Mouse (Mus musculus) midbrain, embryonic 12.5 days (tissue): Measurements from ENCODE around the gene Uchl1. TPM values are rescaled to one million over a fixed set of nuclear protein-coding genes. Genes with fewer than 3 reads are reported as not detected.

Source experiments
- ATAC-seq: fragments of 200-750 bp; cut with Nextera tagmentation; 2 replicates; pipeline ENCODE4 v1.8.0; 2017; ENCODE audit warnings: low read depth, moderate TSS enrichment, moderate library complexity; ENCODE audit not compliant: low FRiP score
- H3K27ac ChIP-seq: fragments of 300-500 bp; sonication (generic); replicated peaks from 2 replicates; pipeline ENCODE4 v1.5.1; 2016; ENCODE audit warnings: mild to moderate bottlenecking
- H3K27me3 ChIP-seq: fragments of 300-500 bp; sonication (generic); 2 replicates; pipeline ENCODE4 v1.6.1; 2016; ENCODE audit warnings: mild to moderate bottlenecking
- H3K36me3 ChIP-seq: fragments of 300-500 bp; sonication (generic); 2 replicates; pipeline ENCODE4 v1.6.1; 2016
- H3K4me1 ChIP-seq: fragments of 300-500 bp; sonication (generic); 2 replicates; pipeline ENCODE4 v1.6.1; 2016
- H3K4me2 ChIP-seq: fragments of 300-500 bp; sonication (generic); replicated peaks from 2 replicates; pipeline ENCODE4 v1.6.1; 2016; ENCODE audit warnings: mild to moderate bottlenecking, moderate library complexity
- H3K4me3 ChIP-seq: fragments of 300-500 bp; sonication (generic); 2 replicates; pipeline ENCODE4 v1.5.1; 2016; ENCODE audit warnings: mild to moderate bottlenecking
- H3K9ac ChIP-seq: fragments of 300-500 bp; sonication (generic); replicated peaks from 2 replicates; pipeline ENCODE4 v1.6.1; 2016; ENCODE audit warnings: mild to moderate bottlenecking, moderate library complexity
- H3K9me3 ChIP-seq: fragments of 300-500 bp; sonication (generic); 2 replicates; pipeline ENCODE4 v1.6.1; 2016; ENCODE audit warnings: mild to moderate bottlenecking
- WGBS: fragments of 180-500 bp; shearing (Covaris S2); methylation state at CpG from one replicate; pipeline ENCODE4 v1.1.7; 2016; 5-methylcytosine and 5-hydroxymethylcytosine counted together
- polyA plus RNA-seq: library from polyadenylated mRNA; unstranded; fragments of >200 nt; fragmentation: Nextera tagmentation; extraction: Ambion mirVana; gene quantifications from 2 replicates; pipeline ENCODE4 v1.2.1, GENCODE M21; 2016

Uchl1 gene
- polyA plus RNA-seq, 1 experiment from 2014 or later, result 602 TPM

GRCm38 (mm10) chr5:66733556-66733955 is 57.7 kb downstream of the Uchl1 start:
- H3K4me1 ChIP-seq, result peaks cover 15% of the 10 kb centered on the region
- H3K4me2 ChIP-seq, result no peak overlapping the region
- H3K4me3 ChIP-seq, result no peak overlapping the region

More at GRCm38 (mm10) chr5:66733556-66733955, 57.7 kb downstream of the Uchl1 start:
- ATAC-seq, result no peak
- 93% methylated on average over 1 of the region's 1 CpGs for WGBS
- Histone ChIP-seq H3K27ac (no peak overlapping the region), H3K27me3 (no peaks in the 10 kb centered on the region), H3K36me3 (no peaks in the 10 kb centered on the region), H3K9ac (no peak overlapping the region), H3K9me3 (no peaks in the 10 kb centered on the region)

Other genes with a start within 250 kb of the Uchl1 start
- 58.5 and 69.5 TPM in 2 replicates for gene Apbb2, start 57.3 kb upstream of the Uchl1 start, polyA plus RNA-seq
- gene Limch1, start 69.7 kb downstream of the Uchl1 start, polyA plus RNA-seq, result 37.8 and 41.5 TPM in 2 replicates